Mouse (Mus musculus): Measurements from ENCODE around the gene Mgam.
A peak's percentile ranks its signal among the peaks of the same experiment; 100 is the strongest.
"Not testable (repeated sequence)": the region's sequence is repeated elsewhere in the genome, so short reads cannot be mapped to it uniquely, and the experiment has no call there.

Mgam gene

GRCm38 (mm10) chr6:40628406-40629000, at the start of gene Mgam:
TSS of gene Mgam (plus strand) at chr6:40628831.
- DNase-seq: no peak

DNA sequence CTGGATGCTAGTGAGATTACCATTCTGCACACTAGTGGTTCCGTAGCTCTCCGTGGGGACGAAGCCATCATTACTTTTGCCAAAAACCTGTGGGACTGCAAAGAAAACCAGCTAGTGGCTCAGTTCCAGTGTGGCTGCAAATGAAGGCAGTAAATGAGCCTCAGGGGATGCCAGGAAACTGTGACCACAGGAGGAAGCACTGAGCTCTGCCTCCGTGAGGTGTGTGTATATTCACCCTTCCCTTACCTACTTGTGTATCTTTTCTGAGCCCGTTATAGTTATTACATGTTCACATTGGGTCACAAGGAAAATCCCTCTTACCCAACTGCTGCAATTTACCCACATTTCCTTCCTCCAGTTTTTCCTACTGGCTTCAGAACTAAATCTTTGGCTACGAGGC, 44.3 kb upstream of the Mgam start:
- no peak for DNase-seq

DNA sequence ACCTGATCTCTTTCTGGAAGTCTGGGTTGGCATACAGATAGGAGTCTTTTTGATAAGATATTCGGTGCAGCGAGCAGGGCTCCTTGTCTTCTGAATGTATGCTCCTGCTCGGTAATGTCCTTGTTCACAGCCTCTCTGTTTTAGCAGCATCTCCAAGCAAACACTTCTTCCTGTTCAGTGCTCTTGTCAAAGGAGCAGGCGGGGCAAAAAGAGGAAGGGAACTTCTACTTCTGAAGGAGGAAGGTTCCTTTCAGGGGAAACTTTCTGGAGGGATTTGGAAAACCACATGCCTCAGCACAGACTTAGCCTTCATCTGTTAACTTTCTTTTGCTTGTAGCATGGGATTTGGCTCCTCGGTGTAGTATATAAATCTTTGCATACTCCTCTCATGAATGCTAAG, 43.0 kb upstream of the Mgam start, which contains the start of gene Clec5a:
TSS of gene Clec5a (minus strand) at position 177 of the 400 bp plus-strand sequence.
- no peak for DNase-seq

GRCm38 (mm10) chr6:40588346-40588745, 40.3 kb upstream of the Mgam start:
- no peak for DNase-seq

DNA sequence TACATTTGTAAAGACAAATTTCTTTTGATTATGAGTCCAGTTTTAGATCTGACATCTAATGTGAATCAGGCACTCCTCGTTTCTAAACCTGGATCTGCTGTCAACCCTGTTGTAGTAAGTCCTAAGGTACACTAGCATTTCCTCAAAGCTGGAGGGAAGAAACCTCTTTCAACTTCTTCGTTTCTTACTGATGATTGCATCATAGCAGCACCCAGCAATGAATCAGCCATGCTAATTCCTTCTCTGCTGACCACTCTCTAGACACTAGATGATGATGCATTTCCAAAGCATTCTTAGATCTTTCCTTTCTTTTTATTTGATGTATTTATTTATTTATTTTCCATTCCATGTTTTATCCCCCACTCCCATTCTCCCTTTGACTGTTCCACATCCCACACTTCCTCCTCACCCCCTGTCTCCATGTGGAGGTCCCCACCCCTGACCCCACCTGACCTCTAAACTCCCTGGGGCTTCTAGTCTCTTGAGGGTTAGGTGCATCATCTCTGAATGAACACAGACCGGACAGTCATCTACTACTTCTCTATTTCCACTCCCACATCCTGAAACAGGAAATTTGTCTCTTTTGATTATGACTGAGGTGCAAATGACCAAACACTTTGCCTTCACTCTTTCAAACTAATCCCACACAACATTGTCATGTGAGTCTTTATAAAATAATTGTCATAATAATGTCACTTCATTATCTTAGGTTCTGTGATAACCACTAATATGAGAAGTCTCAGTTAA, 33.7 kb upstream of the Mgam start:
- no peak for DNase-seq

- DNase-seq: not testable (repeated sequence)
These were observed 30.1 kb upstream of the Mgam start for GRCm38 (mm10) chr6:40598546-40598945.

DNA sequence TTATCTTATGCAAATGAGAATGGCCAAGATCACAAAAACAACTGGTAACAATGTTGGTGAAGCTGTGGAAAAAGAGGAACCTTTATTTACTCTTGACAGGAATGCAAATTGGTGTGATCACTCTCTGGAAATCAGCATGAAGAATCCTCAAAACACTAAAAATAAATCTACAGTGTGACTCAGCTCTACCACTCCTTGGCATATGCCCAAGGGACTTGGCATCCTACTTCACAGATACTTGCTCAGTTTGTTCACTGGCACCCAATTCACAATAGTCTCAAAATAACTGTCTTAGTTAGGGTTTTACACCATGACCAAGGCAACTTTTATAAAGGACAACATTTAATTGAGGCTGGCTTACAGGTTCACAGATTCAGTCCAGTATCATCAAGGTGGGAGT, 21.2 kb upstream of the Mgam start:
- DNase-seq: no peak

- no peak for DNase-seq
These were observed 18.4 kb upstream of the Mgam start for GRCm38 (mm10) chr6:40610244-40610643.

GRCm38 (mm10) chr6:40613260-40613852, 15.3 kb upstream of the Mgam start, which contains the start of gene Tas2r138:
TSS of gene Tas2r138 (minus strand) at chr6:40613310.
- no peak for DNase-seq

DNA sequence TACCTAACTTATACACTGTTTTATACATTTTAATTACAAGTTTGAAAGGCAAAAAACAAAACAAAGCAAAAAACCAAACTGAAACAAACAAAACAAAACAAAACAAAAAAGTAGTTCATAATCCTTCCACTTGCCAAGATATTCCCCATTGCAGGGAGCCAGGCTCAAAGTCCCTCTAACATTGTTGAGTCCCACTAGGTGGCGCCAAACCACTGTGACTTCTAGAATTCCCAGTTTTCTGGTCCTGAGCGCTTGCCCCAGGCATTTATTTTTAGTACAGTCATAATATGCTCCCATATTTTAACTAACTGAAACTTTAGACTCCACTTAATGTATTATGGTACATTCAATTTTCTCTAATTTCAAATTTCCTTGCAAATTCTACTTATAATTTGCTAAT, 10.7 kb upstream of the Mgam start:
- peak; percentile 67 for DNase-seq

DNA sequence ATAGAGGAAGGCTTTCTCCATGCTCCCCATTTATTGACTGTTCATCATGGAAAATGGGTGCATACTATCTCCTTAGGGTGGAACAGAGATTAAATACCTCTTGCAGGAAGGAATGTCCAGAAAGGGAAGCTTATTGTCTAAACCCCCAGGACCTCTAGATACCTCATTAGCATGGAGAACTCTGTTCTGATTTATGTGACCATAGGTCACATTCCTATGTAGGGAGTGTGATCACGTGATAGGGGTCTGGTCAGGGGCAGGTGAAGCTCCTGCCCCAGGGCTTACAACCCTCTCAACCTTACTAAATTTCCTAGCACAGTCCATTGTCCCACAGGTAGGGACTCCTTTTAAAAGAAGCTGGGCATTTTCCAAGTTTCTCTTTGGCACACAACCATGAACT, 2.5 kb upstream of the Mgam start:
- no peak for DNase-seq

DNA sequence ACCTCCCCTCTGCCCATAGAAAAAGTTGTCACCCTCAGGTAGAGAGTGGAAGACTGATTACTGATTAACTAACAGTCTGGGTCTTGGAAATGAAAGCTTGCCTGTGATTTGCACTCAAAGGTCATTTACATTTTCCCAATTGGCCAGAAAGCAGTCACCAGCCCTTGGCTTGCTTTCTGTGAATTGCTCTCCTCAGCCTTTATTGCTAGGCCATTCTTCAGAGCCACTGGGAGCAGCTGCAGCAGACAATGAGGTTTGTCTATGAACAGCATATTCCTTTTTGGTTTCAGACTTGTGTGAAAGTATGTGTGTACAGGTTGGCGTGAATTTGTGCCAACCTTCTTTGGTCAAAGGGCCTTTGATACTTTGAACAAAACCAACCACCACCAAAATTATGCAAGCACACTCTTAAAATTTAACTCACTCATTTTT, 6.0 kb downstream of the Mgam start:
- DNase-seq: peak; percentile 65

DNA sequence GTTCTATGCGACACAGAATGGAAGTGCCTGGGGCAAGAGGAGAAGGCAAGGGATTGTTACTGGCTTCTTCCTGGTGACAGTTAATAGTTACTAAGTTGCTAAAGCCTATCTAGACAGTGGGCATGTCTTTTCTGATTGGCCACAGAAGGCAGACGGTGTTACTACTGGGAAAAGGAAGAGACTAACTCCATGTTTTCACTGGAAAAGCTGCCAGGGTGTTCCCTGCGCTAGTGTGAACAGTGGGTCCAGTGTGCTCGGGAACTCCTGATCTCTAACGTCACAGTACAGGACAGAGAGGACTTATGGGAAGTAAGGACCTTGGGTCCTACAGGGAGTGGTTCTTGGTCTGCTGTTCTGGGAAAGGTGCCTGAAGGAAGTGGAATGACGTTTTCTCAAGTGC, 6.9 kb downstream of the Mgam start:
- DNase-seq: peak; percentile 38

DNA sequence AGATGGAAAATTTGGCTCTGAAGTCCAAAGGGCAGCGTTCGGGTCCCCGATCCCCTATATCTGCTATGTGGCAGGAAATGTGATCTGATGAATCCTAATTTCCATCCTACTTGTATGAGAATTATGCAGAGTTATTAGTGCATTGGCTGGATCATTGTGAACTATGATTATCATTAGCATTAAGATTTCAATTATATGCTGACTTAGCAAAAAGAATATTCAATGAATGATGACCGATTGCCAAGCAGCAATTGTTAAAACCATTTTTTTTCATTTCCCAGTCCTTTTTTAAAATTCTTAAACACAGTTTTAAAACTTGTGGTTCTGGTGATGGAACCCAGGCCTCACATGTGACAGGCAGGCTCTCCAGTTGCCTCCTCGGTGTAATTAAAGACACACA, 9.1 kb downstream of the Mgam start:
- DNase-seq: no peak

DNA sequence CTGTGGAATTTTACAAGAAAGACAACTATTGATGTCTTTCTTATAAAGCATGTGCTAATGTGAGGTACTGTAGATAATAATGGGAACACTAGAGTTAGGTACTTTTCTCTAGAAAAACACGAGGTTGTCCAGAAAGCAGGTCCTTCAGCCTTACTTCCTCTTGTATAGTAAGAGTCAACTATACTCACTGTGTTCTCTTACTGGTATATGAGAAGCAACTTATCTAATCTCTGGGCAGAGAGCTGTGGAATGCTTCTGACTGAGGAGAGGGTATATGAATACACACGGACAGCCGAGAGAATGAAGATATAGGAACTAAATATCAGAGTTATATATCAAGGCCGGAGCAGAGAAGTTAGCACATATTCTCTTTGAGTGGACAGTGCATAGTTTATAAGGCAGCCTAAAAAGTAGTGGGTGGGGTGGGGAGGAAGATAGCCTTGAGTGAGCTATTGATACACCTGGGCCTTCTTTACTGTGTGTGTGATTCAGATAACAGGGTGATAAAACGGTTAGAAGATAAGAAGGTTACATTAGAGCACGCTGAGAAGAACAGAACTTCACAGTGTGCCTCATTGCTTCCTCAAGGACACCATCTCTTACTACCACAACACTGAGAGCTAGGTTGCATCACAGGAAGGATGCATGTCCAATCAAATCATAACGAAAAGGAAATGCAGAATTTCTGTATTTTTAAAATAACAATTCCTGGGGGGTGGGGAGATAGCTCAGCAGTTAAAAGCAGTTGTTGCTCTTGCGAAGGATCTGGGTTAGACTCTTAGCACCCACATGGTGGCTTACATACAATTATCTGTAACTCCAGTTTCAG, 12.3 kb downstream of the Mgam start:
- no peak for DNase-seq

DNA sequence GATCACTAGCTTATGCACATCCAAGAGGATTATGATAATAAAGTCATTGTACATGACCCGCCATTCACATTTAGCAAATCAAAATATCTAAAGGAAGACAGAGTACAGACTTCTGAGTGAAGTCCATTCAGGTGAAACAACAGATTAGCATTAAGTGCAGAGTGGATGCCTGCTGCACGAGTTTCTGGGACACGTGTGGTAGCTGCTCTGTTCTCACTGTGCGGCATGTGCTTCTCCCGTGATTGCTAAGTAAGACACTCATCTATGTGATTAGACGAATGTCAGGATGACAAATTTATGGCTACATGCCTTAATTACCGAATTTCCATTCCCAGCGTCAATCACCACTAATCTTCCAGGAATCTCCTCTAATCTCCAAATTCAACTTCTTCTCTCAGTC, 17.1 kb downstream of the Mgam start:
- no peak for DNase-seq

DNA sequence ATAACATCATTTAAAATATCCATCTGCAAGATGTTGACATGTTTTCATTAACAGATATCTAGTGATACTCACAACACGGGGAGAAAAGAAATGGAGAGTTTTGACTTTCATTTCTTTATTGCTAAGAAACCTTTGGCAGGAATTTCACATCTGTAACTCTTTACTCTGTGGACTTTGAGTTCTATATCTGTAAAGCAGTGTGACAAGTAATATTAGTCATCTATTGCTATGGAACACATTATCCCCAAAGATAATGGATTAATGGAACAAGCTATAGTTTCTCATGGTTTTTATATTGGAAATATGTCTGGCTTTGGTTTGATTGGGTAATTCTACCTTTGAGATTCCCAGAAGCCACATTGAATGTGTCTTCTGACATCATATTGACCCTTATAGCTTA, 22.3 kb downstream of the Mgam start:
- no peak for DNase-seq

DNA sequence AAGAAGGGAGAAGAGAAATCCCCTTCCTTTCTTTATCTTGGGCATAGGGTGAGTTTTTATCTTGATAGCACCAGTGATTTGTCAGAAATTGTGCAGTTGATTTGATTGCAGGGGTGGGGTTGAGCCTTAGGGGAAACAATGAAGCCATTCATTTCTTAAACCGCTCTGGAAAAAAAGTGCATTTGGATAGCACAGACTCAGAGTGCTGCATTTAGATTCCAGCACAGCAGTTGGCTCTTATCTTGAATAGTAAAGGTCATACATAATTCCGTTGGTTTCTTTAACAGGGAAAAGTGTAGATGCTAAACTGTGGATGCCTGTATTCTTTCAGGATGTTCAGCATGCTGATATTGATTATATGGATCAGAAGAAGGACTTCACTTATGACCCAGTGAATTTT, 32.3 kb downstream of the Mgam start:
- no peak for DNase-seq

DNA sequence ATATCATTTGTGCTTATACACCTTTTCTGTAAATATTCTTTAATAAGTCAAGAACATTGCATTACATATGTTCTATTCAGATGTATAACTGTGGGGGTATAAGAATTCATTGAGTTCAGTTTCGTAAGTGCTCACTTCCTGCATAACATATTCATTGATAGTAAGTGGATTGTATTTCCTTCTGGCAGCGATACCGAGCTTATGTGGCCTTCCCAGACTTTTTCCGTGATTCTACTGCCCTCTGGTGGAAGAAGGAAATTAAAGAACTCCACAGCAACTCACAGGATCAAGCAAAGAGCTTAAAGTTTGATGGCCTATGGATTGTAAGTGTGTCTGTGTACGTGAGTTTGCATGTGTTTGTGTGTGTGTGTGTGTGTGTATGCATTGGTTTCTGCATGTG, 60.5 kb downstream of the Mgam start:
- peak; percentile 8 for DNase-seq

DNA sequence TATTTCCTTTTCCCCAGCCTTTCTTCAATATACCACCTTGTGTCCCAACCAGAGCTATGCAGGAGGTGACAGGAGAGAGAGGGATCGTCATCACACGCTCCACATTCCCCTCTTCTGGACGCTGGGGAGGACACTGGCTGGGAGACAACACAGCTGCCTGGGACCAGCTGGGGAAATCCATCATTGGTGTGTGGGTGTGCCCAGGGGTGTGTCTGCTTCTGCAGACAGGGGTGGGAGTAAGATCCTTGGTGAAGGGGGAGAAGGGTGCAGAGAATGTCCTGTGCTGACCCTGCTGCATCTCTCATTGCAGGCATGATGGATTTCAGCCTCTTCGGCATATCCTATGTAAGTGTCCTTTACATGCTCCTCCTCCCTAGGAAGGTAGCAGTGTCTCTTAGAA, 63.4 kb downstream of the Mgam start:
- DNase-seq: not testable (repeated sequence)

GRCm38 (mm10) chr6:40713494-40713893, 84.9 kb downstream of the Mgam start:
- DNase-seq: not testable (repeated sequence)

- no peak for DNase-seq
These were observed 87.1 kb downstream of the Mgam start for GRCm38 (mm10) chr6:40715705-40716104.

GRCm38 (mm10) chr6:40728506-40728905, 99.9 kb downstream of the Mgam start:
- not testable (repeated sequence) for DNase-seq
